Mouse (Mus musculus): ENCODE measurements at regions not wholly inside any gene's neighbourhood (a gene's known extent, or its start where the extent isn't known, plus 50 kb on each side); places are given as distances from the start of the nearest gene placed in this dataset.

GRCm38 (mm10) chr13:11216671-11217330, 856.2 kb upstream of the Chrm3 start:
- DNase-seq (ENCODE audit: extremely low spot score, low spot score), result no peak

DNA sequence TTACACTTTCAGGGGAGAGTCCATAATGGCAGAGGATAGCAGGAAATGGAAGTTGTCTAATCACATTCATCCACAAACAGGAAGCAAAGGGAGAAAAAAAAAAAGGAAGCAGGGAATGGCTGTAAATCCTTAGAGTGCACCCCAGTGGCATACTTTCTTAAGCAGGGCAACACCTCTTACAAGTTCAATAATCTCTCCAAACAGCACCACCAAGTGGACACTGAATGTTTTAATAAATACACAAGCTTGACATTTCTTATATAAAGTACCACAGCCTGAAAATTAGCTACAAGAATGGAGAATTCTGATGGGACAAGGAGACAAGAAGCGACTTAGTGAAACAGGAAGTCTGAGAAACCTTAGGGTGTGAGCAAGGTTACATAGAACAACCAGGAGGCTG, 849.5 kb upstream of the Chrm3 start:
- Histone ChIP-seq H3K4me3 (no peak overlapping the region), H3K9me3 (no peaks in the 10 kb centered on the region), H3K27ac (no peak overlapping the region), H3K27me3 (ENCODE audit: poor library complexity, severe bottlenecking) (no peaks in the 10 kb centered on the region), H3K4me1 (no peaks in the 10 kb centered on the region), H3K36me3 (replicated peaks) (no peaks in the 10 kb centered on the region)
- 92% methylated on average over 1 of the region's 1 CpGs for WGBS
- no peak for DNase-seq (ENCODE audit: extremely low spot score, low spot score)

More at GRCm38 (mm10) chr13:11216671-11217330, 856.2 kb upstream of the Chrm3 start:
- Histone ChIP-seq H3K4me1 (no peaks in the 10 kb centered on the region), H3K27ac (no peak overlapping the region), H3K4me3 (no peak overlapping the region), H3K9me3 (no peaks in the 10 kb centered on the region), H3K27me3 (ENCODE audit: poor library complexity, severe bottlenecking) (no peaks in the 10 kb centered on the region), H3K36me3 (replicated peaks) (no peaks in the 10 kb centered on the region)
- WGBS, result 92% methylated on average over 3 of the region's 3 CpGs

DNA sequence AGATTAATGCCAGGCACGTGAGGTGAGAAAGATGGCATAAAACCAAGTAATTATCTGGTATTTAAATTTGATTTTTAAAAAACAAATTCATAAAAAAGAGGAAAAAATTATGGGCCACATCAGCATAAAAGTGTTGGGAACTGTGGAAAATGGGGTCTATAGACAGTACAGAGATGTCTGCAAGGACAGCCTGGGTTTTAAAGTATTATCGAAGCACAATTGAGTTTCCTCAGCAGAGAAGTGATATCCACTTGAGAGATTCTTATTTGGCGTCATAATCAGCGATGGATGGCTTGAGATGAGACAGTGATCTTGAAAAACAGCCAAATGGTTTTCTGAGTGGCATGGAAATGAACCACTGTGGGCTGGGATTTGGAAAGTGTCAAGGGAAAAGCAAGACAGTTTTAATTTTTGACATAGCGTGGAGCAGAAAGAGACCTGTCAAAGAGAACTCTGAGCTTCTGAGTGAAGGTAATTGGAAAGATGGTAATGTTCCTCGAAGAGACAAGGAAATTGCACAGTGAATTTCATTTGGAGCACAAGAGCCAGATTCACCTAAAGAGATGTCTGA, 844.7 kb upstream of the Chrm3 start:
- no peaks in the 10 kb centered on the region for H3K36me3 ChIP-seq (replicated peaks)
- H3K27me3 ChIP-seq (ENCODE audit: poor library complexity, severe bottlenecking), result no peaks in the 10 kb centered on the region
- 91% methylated on average over 6 of the region's 6 CpGs for WGBS
- no peaks in the 10 kb centered on the region for H3K9me3 ChIP-seq
- no peak overlapping the region for H3K4me3 ChIP-seq
- H3K4me1 ChIP-seq, result no peaks in the 10 kb centered on the region
- H3K27ac ChIP-seq, result no peak overlapping the region
- no peak for DNase-seq (ENCODE audit: extremely low spot score, low spot score)

GRCm38 (mm10) chr13:11201978-11202377, 841.3 kb upstream of the Chrm3 start:
- Histone ChIP-seq H3K36me3 (replicated peaks) (no peaks in the 10 kb centered on the region), H3K4me3 (no peak overlapping the region), H3K4me1 (no peaks in the 10 kb centered on the region), H3K9me3 (no peaks in the 10 kb centered on the region), H3K27me3 (ENCODE audit: poor library complexity, severe bottlenecking) (no peaks in the 10 kb centered on the region), H3K27ac (no peak overlapping the region)
- no peak for DNase-seq (ENCODE audit: extremely low spot score, low spot score)

DNA sequence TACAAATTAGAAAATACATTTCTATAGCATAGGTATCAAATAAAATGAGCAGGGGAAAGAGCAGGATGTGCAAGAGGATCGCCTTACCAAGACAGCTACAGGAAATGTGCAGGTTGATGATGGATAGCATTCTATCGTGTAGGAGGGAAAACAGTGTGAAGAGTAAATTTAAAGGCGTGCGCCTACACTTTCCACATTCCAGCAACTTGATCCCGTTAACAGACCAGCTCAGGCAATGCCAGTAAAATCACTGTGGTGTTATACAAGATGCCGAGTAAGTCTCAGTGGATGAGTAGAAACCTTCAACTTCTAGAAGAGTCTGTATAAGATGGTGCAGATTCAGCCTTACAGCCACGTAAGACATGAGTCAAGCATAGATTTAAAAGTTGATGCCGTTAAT, 831.8 kb upstream of the Chrm3 start:
- Histone ChIP-seq H3K4me3 (no peak overlapping the region), H3K9me3 (no peaks in the 10 kb centered on the region), H3K4me1 (no peaks in the 10 kb centered on the region), H3K27ac (no peak overlapping the region), H3K27me3 (ENCODE audit: poor library complexity, severe bottlenecking) (no peaks in the 10 kb centered on the region), H3K36me3 (replicated peaks) (no peaks in the 10 kb centered on the region)
- DNase-seq (ENCODE audit: extremely low spot score, low spot score), result no peak
- 87% methylated on average over 8 of the region's 8 CpGs for WGBS

- H3K27me3 ChIP-seq (ENCODE audit: poor library complexity, severe bottlenecking), result no peaks in the 10 kb centered on the region
- no peaks in the 10 kb centered on the region for H3K4me1 ChIP-seq
- H3K4me3 ChIP-seq, result no peak overlapping the region
- H3K9me3 ChIP-seq, result no peaks in the 10 kb centered on the region
- no peak for DNase-seq (ENCODE audit: extremely low spot score, low spot score)
- H3K27ac ChIP-seq, result no peak overlapping the region
- no peaks in the 10 kb centered on the region for H3K36me3 ChIP-seq (replicated peaks)
Observed at GRCm38 (mm10) chr13:11181191-11181590, 820.5 kb upstream of the Chrm3 start.

DNA sequence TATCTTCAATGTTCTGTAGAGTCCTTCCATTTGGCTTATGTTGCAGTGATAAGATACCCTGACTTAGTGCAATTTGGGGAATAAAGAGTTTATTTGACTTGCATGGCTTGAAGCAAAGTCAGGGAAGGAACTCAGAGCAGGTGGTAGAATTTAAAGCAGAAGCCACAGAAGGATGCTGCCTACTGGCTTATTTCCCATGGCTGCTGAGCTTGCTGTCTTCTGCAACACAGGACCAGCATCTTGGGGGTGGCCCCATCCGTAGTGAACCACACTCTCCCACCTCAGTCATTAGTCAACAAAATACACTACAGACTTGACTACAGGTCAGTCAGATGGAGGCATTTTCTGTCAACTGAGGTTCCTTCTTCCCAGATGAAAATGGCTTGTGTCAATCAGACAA, 819.7 kb upstream of the Chrm3 start:
- H3K36me3 ChIP-seq (replicated peaks), result no peaks in the 10 kb centered on the region
- H3K27me3 ChIP-seq (ENCODE audit: poor library complexity, severe bottlenecking), result no peaks in the 10 kb centered on the region
- H3K4me3 ChIP-seq, result no peak overlapping the region
- H3K9me3 ChIP-seq, result no peaks in the 10 kb centered on the region
- H3K27ac ChIP-seq, result no peak overlapping the region
- DNase-seq (ENCODE audit: extremely low spot score, low spot score), result no peak
- no peaks in the 10 kb centered on the region for H3K4me1 ChIP-seq
- 92% methylated on average over 1 of the region's 1 CpGs for WGBS

GRCm38 (mm10) chr13:11178586-11178985, 817.9 kb upstream of the Chrm3 start:
- H3K27me3 ChIP-seq (ENCODE audit: poor library complexity, severe bottlenecking), result no peaks in the 10 kb centered on the region
- H3K27ac ChIP-seq, result no peak overlapping the region
- WGBS, result 87% methylated on average over 2 of the region's 2 CpGs
- H3K4me3 ChIP-seq, result no peak overlapping the region
- H3K36me3 ChIP-seq (replicated peaks), result no peaks in the 10 kb centered on the region
- no peaks in the 10 kb centered on the region for H3K4me1 ChIP-seq
- DNase-seq (ENCODE audit: extremely low spot score, low spot score), result no peak
- no peaks in the 10 kb centered on the region for H3K9me3 ChIP-seq

- Histone ChIP-seq H3K36me3 (replicated peaks) (no peaks in the 10 kb centered on the region), H3K4me3 (no peak overlapping the region), H3K4me1 (no peaks in the 10 kb centered on the region), H3K9me3 (no peaks in the 10 kb centered on the region), H3K27me3 (ENCODE audit: poor library complexity, severe bottlenecking) (no peaks in the 10 kb centered on the region), H3K27ac (no peak overlapping the region)
- WGBS, result 85% methylated on average over 6 of the region's 6 CpGs
- no peak for DNase-seq (ENCODE audit: extremely low spot score, low spot score)
Observed at GRCm38 (mm10) chr13:11177642-11178420, 817.2 kb upstream of the Chrm3 start.

GRCm38 (mm10) chr13:11167115-11167514, 806.5 kb upstream of the Chrm3 start:
- no peak overlapping the region for H3K27ac ChIP-seq
- H3K4me1 ChIP-seq, result no peaks in the 10 kb centered on the region
- no peaks in the 10 kb centered on the region for H3K9me3 ChIP-seq
- WGBS, result 86% methylated on average over 5 of the region's 5 CpGs
- H3K4me3 ChIP-seq, result no peak overlapping the region
- H3K36me3 ChIP-seq (replicated peaks), result no peaks in the 10 kb centered on the region
- H3K27me3 ChIP-seq (ENCODE audit: poor library complexity, severe bottlenecking), result no peaks in the 10 kb centered on the region
- DNase-seq (ENCODE audit: extremely low spot score, low spot score), result no peak

DNA sequence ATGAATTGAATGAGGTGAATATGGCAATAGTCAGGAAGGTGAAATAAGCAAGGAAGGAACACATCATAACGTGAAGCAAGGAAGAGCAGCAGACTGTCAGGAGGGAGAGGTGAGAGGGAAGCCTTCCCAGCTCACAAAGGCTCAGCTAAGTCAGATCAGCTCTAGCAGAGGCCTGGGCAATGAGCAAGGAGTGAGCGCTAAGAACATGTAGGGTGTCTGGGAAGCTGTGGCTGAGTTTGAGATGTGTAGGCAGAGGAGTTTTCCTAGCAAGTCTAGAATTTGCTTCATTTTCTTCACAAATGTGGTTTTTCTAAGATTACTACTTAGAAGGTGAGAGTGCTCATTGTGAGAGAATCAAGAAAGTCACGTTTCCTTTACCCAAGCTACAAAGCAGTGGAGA, 803.5 kb upstream of the Chrm3 start:
- H3K27me3 ChIP-seq (ENCODE audit: poor library complexity, severe bottlenecking), result no peaks in the 10 kb centered on the region
- no peaks in the 10 kb centered on the region for H3K4me1 ChIP-seq
- no peak overlapping the region for H3K27ac ChIP-seq
- H3K9me3 ChIP-seq, result no peaks in the 10 kb centered on the region
- no peak for DNase-seq (ENCODE audit: extremely low spot score, low spot score)
- no peaks in the 10 kb centered on the region for H3K36me3 ChIP-seq (replicated peaks)
- no peak overlapping the region for H3K4me3 ChIP-seq
- WGBS, result 77% methylated on average over 3 of the region's 3 CpGs

DNA sequence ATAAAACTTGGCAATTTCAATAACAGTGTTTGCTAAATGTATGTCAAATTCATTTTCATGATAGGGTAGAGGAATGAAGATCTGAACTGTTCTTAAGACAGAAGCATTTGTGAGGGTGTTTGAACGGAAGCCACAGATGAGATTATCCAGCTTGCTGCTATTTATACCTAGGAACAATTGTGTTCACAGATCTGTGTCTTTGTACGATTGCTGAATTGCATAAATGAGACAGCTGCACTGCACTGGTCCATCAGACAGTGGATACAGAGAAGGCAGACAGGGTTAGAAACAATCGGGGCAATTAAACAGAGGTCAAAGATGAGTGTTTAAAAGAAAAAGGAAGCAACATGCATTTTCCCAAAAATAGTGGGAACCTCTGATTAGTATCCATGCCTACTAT, 786.6 kb upstream of the Chrm3 start:
- WGBS, result 86% methylated on average over 3 of the region's 3 CpGs
- Histone ChIP-seq H3K9me3 (no peaks in the 10 kb centered on the region), H3K36me3 (replicated peaks) (no peaks in the 10 kb centered on the region), H3K4me1 (no peaks in the 10 kb centered on the region), H3K4me3 (no peak overlapping the region), H3K27ac (no peak overlapping the region), H3K27me3 (ENCODE audit: poor library complexity, severe bottlenecking) (no peaks in the 10 kb centered on the region)
- no peak for DNase-seq (ENCODE audit: extremely low spot score, low spot score)

GRCm38 (mm10) chr13:11107693-11108092, 747.0 kb upstream of the Chrm3 start:
- no peaks in the 10 kb centered on the region for H3K36me3 ChIP-seq (replicated peaks)
- WGBS, result 89% methylated on average over 2 of the region's 2 CpGs
- H3K9me3 ChIP-seq, result no peaks in the 10 kb centered on the region
- H3K4me1 ChIP-seq, result no peaks in the 10 kb centered on the region
- DNase-seq (ENCODE audit: extremely low spot score, low spot score), result no peak
- H3K4me3 ChIP-seq, result no peak overlapping the region
- no peaks in the 10 kb centered on the region for H3K27me3 ChIP-seq (ENCODE audit: poor library complexity, severe bottlenecking)
- H3K27ac ChIP-seq, result no peak overlapping the region

All from forebrain, embryonic 10.5 days (tissue).